Mouse (Mus musculus) lung, embryonic 14.5 days (tissue): Measurements from ENCODE around the gene Ihh. TPM values are rescaled to one million over a fixed set of nuclear protein-coding genes. Genes with fewer than 3 reads are reported as not detected.

Experiments used
- ATAC-seq: fragments of 200-750 bp; cut with Nextera tagmentation; 2 replicates; pipeline ENCODE4 v1.8.0; 2017; ENCODE audit warnings: mild to moderate bottlenecking, moderate TSS enrichment, moderate library complexity; ENCODE audit not compliant: insufficient read depth
- DNase-seq: peaks from one replicate; pipeline ENCODE4 v3.0.0-alpha.2; 2015
- H3K27ac ChIP-seq: fragments of 300-500 bp; sonication (generic); 2 replicates; pipeline ENCODE4 v1.5.1; 2014; ENCODE audit warnings: low read depth, mild to moderate bottlenecking, moderate library complexity
- H3K27me3 ChIP-seq: fragments of 300-500 bp; sonication (generic); 2 replicates; pipeline ENCODE4 v1.6.1; 2014; ENCODE audit warnings: low read length, control low read depth; ENCODE audit not compliant: insufficient read depth
- H3K36me3 ChIP-seq: fragments of 300-500 bp; sonication (generic); 2 replicates; pipeline ENCODE4 v1.6.1; 2014; ENCODE audit warnings: control low read depth; ENCODE audit not compliant: insufficient read depth
- H3K4me1 ChIP-seq: fragments of 300-500 bp; sonication (generic); 2 replicates; pipeline ENCODE4 v1.6.1; 2014; ENCODE audit warnings: antibody characterized with exemption, control low read depth; ENCODE audit not compliant: insufficient read depth
- H3K4me2 ChIP-seq: fragments of 300-500 bp; sonication (generic); 2 replicates; pipeline ENCODE4 v1.6.1; 2014; ENCODE audit warnings: mild to moderate bottlenecking
- H3K4me3 ChIP-seq: fragments of 300-500 bp; sonication (generic); 2 replicates; pipeline ENCODE4 v1.5.1; 2014; ENCODE audit warnings: low read depth, low read length
- H3K9ac ChIP-seq: fragments of 300-500 bp; sonication (generic); 2 replicates; pipeline ENCODE4 v1.6.1; 2014
- H3K9me3 ChIP-seq: fragments of 300-500 bp; sonication (generic); 2 replicates; pipeline ENCODE4 v1.6.1; 2016; ENCODE audit warnings: low read depth, low read length, control low read depth
- CTCF ChIP-seq: IDR thresholded peaks from 2 replicates; pipeline ENCODE4 v1.5.1; 2016; ENCODE audit warnings: antibody characterized with exemption, low read depth
- WGBS: fragments of 180-500 bp; shearing (Covaris S2); extraction: QIAGEN DNeasy Blood & Tissue Kit; methylation state at CpG from one replicate; pipeline ENCODE4 v1.1.7; 2014; 5-methylcytosine and 5-hydroxymethylcytosine counted together
- polyA plus RNA-seq: library from polyadenylated mRNA; unstranded; fragments of >200 nt; fragmentation: Nextera tagmentation; extraction: Ambion mirVana; gene quantifications from 2 replicates; pipeline ENCODE4 v1.2.1, GENCODE M21; 2014

Gene Ihh
- polyA plus RNA-seq, 1 experiment from 2014 or later = 0.14 TPM

DNA sequence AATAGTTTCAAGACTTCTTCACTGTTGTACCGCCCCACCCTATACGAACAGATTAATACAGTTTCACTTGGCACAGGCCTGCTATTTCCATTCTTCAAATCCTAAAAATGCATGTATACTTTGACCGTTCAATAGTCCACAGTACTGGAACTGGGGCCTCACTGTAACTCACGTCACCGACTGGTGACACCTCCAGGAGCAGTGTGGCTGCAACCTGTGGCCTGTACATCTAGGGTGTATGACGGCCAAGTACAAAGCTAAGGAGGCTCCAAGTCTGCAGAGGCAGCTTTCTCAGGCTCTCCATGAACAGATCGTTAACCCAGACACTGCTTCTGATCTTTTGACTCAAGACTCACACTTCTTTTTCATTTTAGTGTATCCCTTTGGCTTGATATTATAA is 10.2 kb upstream of the Ihh start:
- ATAC-seq (no peak), DNase-seq (no peak)
- no peak overlapping the region for H3K27ac ChIP-seq
- no peaks in the 10 kb centered on the region for H3K9me3 ChIP-seq
- H3K4me2 ChIP-seq = no peak overlapping the region
- H3K9ac ChIP-seq = no peak overlapping the region
- H3K4me1 ChIP-seq = peaks cover 3% of the 10 kb centered on the region; the same call in 1 of the 2 replicates
- H3K27me3 ChIP-seq = 0 out of 2 replicates have a peak, but pooled peaks cover 7% of the 10 kb centered on the region
- H3K4me3 ChIP-seq = no peak overlapping the region
- no peak for TF ChIP-seq CTCF
- no peaks in the 10 kb centered on the region for H3K36me3 ChIP-seq
- 79% methylated on average over 7 of the region's 7 CpGs for WGBS

DNA sequence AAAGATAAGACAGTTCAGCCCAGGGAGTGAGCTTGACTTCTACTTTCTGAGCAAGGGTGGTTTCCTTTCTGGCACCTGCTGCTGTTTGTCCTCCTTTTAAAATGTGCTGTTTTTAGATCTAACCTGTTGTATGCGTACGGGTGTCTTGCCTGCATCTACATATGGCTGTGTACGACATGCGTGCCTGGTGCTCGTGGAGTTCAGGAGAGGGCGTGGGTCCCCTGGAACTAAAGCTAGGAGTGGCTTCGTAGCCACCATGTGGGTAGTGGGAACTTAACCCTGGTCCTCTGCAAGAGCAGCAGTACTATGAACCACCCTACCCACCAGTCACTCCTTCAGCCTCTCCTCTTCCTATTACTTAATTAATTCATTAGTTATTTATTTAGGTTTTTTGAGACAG is 8.6 kb upstream of the Ihh start:
- no peak for ATAC-seq

DNA sequence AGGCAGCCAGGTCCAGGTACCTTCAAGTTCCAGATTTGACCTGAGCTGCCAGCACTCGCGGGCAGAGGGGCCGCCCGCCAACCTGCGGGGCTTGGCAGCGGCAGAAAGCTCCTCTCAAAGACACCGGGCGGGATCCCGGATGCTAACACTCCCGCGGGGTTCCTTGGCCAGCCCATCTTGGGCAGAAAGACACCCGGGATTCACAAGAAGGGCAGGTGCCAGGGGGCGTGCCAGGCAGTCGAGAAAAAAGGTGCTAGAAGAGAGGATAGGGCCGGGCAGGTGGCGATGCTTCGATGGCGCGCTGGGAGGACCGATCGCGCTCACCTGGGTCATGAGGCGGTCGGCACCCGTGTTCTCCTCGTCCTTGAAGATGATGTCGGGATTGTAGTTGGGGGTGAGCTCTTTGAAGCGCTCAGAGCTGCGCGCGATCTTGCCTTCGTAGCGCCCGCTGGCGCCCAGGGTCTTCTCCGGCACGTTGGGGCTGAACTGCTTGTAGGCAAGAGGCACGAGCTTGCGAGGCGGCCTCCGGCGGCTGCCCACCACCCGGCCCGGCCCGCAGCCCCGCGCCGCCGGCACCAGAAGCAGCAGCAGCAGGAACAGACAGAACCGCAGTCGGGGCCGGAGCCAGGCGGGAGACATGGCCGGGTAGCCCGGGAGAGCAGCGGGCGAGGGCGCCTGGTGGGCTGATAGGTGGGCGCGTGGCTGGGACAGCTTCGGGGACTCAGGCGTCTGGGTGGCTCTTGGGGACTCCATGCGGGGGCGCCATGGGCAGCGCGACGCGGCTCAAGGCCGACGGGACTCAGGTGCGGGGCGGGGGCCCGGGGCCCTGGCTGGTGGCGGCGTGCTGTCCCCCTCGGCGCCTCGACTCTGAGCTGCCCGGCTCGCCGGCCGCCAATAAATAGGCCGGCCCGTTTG is 639 bp downstream of the Ihh start:
- Histone ChIP-seq H3K27me3 (peaks cover 84% of the 10 kb centered on the region), H3K27ac (no peak overlapping the region), H3K4me3 (peak overlapping the region; percentile 38), H3K4me1 (peaks cover 4% of the 10 kb centered on the region; the same call in 1 of the 2 replicates), H3K9me3 (no peaks in the 10 kb centered on the region), H3K9ac (0 out of 2 replicates have a peak overlapping the region, but pooled peaks have one; percentile 13), H3K4me2 (peak overlapping the region; percentile 65), H3K36me3 (no peaks in the 10 kb centered on the region)
- 2% methylated on average over 79 of the region's 84 CpGs for WGBS
- ATAC-seq (0 out of 2 replicates have a peak, but pooled peaks have one; percentile 16), DNase-seq (no peak)
- TF ChIP-seq CTCF = no peak

More for the DNA sequence above, 8.6 kb upstream of the Ihh start:
- Histone ChIP-seq H3K4me2 (no peak overlapping the region), H3K36me3 (no peaks in the 10 kb centered on the region), H3K9me3 (no peaks in the 10 kb centered on the region), H3K4me3 (no peak overlapping the region), H3K27ac (no peak overlapping the region), H3K9ac (no peak overlapping the region), H3K4me1 (peaks cover 3% of the 10 kb centered on the region; the same call in 1 of the 2 replicates), H3K27me3 (peaks cover 11% of the 10 kb centered on the region)
- no peak for DNase-seq
- no peak for TF ChIP-seq CTCF
- 76% methylated on average over 7 of the region's 7 CpGs for WGBS

DNA sequence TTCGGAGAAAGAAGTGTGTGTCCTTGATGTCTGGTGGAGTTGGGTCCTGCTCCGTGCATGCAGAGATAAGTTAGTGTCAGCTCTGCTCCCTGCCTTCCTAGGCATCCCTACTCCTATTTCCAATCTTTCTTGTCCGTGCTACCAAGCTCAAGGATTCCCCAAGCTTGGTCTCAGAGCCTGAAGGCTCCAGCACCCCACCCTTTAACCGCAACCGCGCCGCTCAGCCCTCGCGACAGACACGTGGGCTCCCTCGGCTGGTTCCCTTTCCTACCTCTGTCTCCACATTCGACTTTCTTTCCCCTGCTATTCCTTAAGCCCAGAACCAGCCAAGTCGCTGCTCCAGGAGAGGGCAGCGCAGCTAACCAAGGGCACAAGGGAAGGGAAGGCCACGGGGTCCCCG is 1.4 kb downstream of the Ihh start:
- H3K4me3 ChIP-seq = peak overlapping the region; percentile 38; the same call in 1 of the 2 replicates
- TF ChIP-seq CTCF = no peak

DNA sequence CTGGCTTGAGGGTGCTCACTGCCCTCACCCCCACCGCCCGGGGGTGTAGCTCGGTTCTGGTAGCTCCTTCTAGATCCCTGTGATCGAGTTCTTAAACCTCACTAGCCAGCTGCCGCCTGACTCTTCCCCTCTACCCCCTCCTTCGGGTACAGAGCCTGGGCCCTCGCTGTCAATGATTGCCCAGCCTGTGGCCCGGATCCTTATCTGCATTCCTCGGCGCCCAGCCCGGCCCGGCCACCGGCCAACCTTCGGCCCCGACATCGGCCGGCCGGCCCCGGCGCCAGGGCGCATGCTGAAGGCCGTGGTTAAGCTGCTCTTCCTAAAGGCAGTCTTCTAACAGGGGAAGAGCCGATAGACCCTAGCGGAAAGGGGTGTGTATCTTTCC is 1.8 kb downstream of the Ihh start:
- DNase-seq = no peak
- no peak overlapping the region for H3K9ac ChIP-seq
- peaks cover 4% of the 10 kb centered on the region; the same call in 1 of the 2 replicates for H3K4me1 ChIP-seq
- no peaks in the 10 kb centered on the region for H3K9me3 ChIP-seq
- H3K4me3 ChIP-seq = 0 out of 2 replicates have a peak overlapping the region, but pooled peaks have one; percentile 12
- no peak overlapping the region for H3K4me2 ChIP-seq
- 0 out of 2 replicates have a peak, but pooled peaks have one; percentile 18 for ATAC-seq
- H3K27ac ChIP-seq = no peak overlapping the region
- no peaks in the 10 kb centered on the region for H3K36me3 ChIP-seq
- WGBS = 2% methylated on average over 24 of the region's 24 CpGs
- peaks cover 80% of the 10 kb centered on the region for H3K27me3 ChIP-seq
- TF ChIP-seq CTCF = no peak

More for the DNA sequence above, 1.4 kb downstream of the Ihh start:
- Histone ChIP-seq H3K36me3 (no peaks in the 10 kb centered on the region), H3K4me2 (no peak overlapping the region; the same call in 1 of the 2 replicates), H3K4me1 (peaks cover 4% of the 10 kb centered on the region; the same call in 1 of the 2 replicates), H3K9ac (no peak overlapping the region), H3K27ac (no peak overlapping the region), H3K27me3 (peaks cover 80% of the 10 kb centered on the region), H3K9me3 (no peaks in the 10 kb centered on the region)
- 3% methylated on average over 16 of the region's 16 CpGs for WGBS
- DNase-seq = no peak
- ATAC-seq = no peak

DNA sequence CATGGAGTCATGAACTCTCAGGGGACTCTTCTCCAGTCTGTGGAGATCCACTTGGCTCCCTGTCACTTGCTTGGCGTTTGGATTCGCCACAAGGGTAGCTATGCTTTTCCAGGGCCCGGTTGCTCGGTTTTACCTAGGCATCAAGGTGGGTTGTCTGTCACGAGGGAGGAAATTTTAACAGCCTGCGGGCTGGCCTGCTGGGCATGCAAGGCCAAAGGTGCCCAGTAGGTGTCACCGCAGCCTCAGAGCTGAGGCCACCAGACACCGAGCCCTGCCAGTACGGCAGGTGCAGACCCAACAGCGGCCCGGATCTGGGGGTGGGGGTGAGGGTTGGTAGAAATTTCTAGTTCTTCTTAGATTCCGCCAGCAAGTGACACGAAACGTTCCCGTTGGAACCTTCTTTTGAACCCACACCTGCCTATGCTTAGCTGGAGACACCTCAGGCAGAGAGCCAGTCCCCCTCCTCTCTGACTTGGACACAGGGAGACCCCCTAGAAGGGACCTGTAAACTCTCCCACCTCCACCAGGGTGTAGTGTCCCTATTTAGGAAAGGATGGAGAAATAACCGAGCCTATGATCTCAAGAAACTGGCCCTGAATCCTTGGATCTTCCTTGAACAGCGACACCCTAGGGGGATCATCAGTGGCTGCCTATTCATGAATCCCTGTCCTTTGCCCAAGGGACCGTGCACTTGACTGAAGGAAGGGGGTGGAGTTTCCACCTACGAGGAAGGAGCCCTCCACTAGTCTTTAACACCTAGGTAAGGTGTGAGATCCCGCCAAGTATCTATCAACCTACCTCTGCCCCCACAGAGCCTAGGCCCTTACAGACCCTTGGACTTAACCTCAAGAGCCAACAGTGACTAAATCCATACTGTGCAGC is 2.4 kb downstream of the Ihh start:
- Histone ChIP-seq H3K4me1 (peaks cover 4% of the 10 kb centered on the region; the same call in 1 of the 2 replicates), H3K36me3 (no peaks in the 10 kb centered on the region), H3K9me3 (no peaks in the 10 kb centered on the region), H3K4me2 (peak overlapping the region; percentile 58; the same call in 1 of the 2 replicates), H3K27me3 (peaks cover 78% of the 10 kb centered on the region), H3K9ac (no peak overlapping the region), H3K4me3 (0 out of 2 replicates have a peak overlapping the region, but pooled peaks have one; percentile 12), H3K27ac (no peak overlapping the region)
- peak; percentile 74 for DNase-seq
- ATAC-seq = peak; percentile 80
- 4% methylated on average over 20 of the region's 20 CpGs for WGBS
- peak; percentile 87 for TF ChIP-seq CTCF
